Mouse (Mus musculus) cerebellum, adult 2 months (tissue): ENCODE measurements around the gene Caln1.

Experiments used
- CTCF ChIP-seq: fragments of 200-500 bp; IDR thresholded peaks from 2 replicates; pipeline ENCODE4 v1.5.1; 2011; ENCODE audit warnings: low read depth, mild to moderate bottlenecking, control low read depth, low read length, moderate library complexity, borderline replicate concordance; ENCODE audit not compliant: insufficient read depth
- POLR2A ChIP-seq: fragments of 200-500 bp; IDR thresholded peaks from 2 replicates; pipeline ENCODE4 v1.6.1; 2011; ENCODE audit warnings: low read length, control low read depth, borderline replicate concordance; ENCODE audit not compliant: insufficient read depth

GRCm38 (mm10) chr5:130331206-130331605 is 38.0 kb upstream of the Caln1 start:
- TF ChIP-seq POLR2A (no peak), CTCF (no peak)
